Mouse (Mus musculus): ENCODE data around the gene Slc8a1.

GRCm38 (mm10) chr17:81513368-81513958 is 224.7 kb downstream of the Slc8a1 start:
- TF ChIP-seq CTCF (IDR thresholded peaks at IDR 0.05; ENCODE audit: low read depth) (no peak), EP300 (IDR thresholded peaks at IDR 0.05; ENCODE audit: low read depth) (no peak)

All from liver, postnatal 0 days (tissue).